In genomic region chrX:160603981-160604541, GRCm38 (mm10) we compare ENCODE assay signal across 11 mouse cellular contexts.
DNase-seq lines count a peak whose midpoint lies in the region; ATAC-seq and TF ChIP-seq lines count a peak whose summit lies in the region.
"Had no signal": no experiment of that assay in that cellular context is flagged by ENCODE, and none has a peak within 500 bp of the region (broad histone marks: within the 10 kb centered on the region; RNA-seq: fewer than 3 reads in every experiment).

No protein-coding gene starts in this region.

- 52% methylated on average over 6 of the region's 6 CpGs for WGBS in forebrain, embryonic 16.5 days
- WGBS in limb, embryonic 14.5 days = 38% methylated on average over 6 of the region's 6 CpGs
- WGBS in intestine, embryonic 15.5 days = 61% methylated on average over 6 of the region's 6 CpGs

- intact Hi-C loops in left cerebral cortex, adult 2 months (cut with DNase I) = loop anchor here (2.0 to 5.0 kb wide), 2 partner anchors 68 to 169 kb away; no protein-coding TSS in a partner anchor
- intact Hi-C loops in left cerebral cortex, postnatal 10 days (cut with DNase I) = no loop called here

- no peaks in the 10 kb centered on the region for H3K9me3 ChIP-seq in forebrain, embryonic 16.5 days (ENCODE audit: control insufficient read depth, low read length)
- H3K9me3 ChIP-seq in limb, embryonic 14.5 days (ENCODE audit: control insufficient read depth, low read length) = no peaks in the 10 kb centered on the region
- no peaks in the 10 kb centered on the region for H3K9me3 ChIP-seq in intestine, embryonic 15.5 days

- H3K9ac ChIP-seq in forebrain, embryonic 16.5 days (replicated peaks; ENCODE audit: low read depth, low read length) = no peak overlapping the region
- no peak overlapping the region for H3K9ac ChIP-seq in limb, embryonic 14.5 days (ENCODE audit: low read depth, low read length, severe bottlenecking)
- no peak overlapping the region for H3K9ac ChIP-seq in intestine, embryonic 15.5 days
- H3K9ac ChIP-seq: liver, embryonic 14.5 days had no signal

- peak in 1 of 2 experiments; percentile 45 for DNase-seq in left cerebral cortex, adult 2 months (ENCODE audit: extremely low spot score in 1 of 2, low spot score in 2 of 2)
- no peak for DNase-seq in left cerebral cortex, postnatal 10 days (ENCODE audit: extremely low spot score in 1 of 2, low spot score in 2 of 2)
- no peak for DNase-seq in Patski (ENCODE audit: low read depth, low spot score)
- peak; percentile 59 for DNase-seq in limb, embryonic 14.5 days (ENCODE audit: low spot score)
- DNase-seq in embryo, embryonic 10 days (ENCODE audit: low spot score) = no peak
- DNase-seq in gastrocnemius, adult 18-20 months (ENCODE audit: low spot score) = no peak
- DNase-seq: kidney, adult 18-20 months had no signal

- no peak overlapping the region for H3K4me2 ChIP-seq in forebrain, embryonic 16.5 days (ENCODE audit: low read length)
- no peak overlapping the region for H3K4me2 ChIP-seq in limb, embryonic 14.5 days (replicated peaks; ENCODE audit: low read depth, low read length, severe bottlenecking)
- H3K4me2 ChIP-seq in intestine, embryonic 15.5 days (replicated peaks) = no peak overlapping the region

- H3K4me1 ChIP-seq in forebrain, embryonic 16.5 days (replicated peaks; ENCODE audit: control insufficient read depth, insufficient read depth, low read length) = peaks cover 9% of the 10 kb centered on the region
- H3K4me1 ChIP-seq in limb, embryonic 14.5 days (ENCODE audit: control insufficient read depth, insufficient read depth, low read length) = peaks cover 6% of the 10 kb centered on the region
- H3K4me1 ChIP-seq in intestine, embryonic 15.5 days (replicated peaks) = no peaks in the 10 kb centered on the region

- no peak for TF ChIP-seq POLR2A in limb, embryonic 14.5 days (IDR thresholded peaks at IDR 0.05; ENCODE audit: borderline replicate concordance, extremely low read depth, insufficient read depth, insufficient read length)

- no peaks in the 10 kb centered on the region for H3K27me3 ChIP-seq in Patski
- H3K27me3 ChIP-seq in forebrain, embryonic 16.5 days (replicated peaks; ENCODE audit: control insufficient read depth, insufficient read depth, low read length) = 0 out of 2 replicates have a peak, but pooled peaks cover 2% of the 10 kb centered on the region
- H3K27me3 ChIP-seq in limb, embryonic 14.5 days (ENCODE audit: control insufficient read depth, insufficient read depth, low read length) = no peaks in the 10 kb centered on the region
- 0 out of 2 replicates have a peak, but pooled peaks cover 3% of the 10 kb centered on the region for H3K27me3 ChIP-seq in intestine, embryonic 15.5 days (replicated peaks)

- no peaks in the 10 kb centered on the region for H3K36me3 ChIP-seq in forebrain, embryonic 16.5 days (ENCODE audit: control insufficient read depth, insufficient read depth)
- H3K36me3 ChIP-seq in limb, embryonic 14.5 days (ENCODE audit: control insufficient read depth, insufficient read depth, low read length) = no peaks in the 10 kb centered on the region
- no peaks in the 10 kb centered on the region for H3K36me3 ChIP-seq in intestine, embryonic 15.5 days

- ATAC-seq in Patski = peak; percentile 81
- ATAC-seq in forebrain, embryonic 16.5 days = peak; percentile 41; the same call in 1 of the 2 replicates
- ATAC-seq in limb, embryonic 14.5 days (ENCODE audit: low FRiP score, low read depth) = peak; percentile 41; the same call in 1 of the 2 replicates
- no peak for ATAC-seq in intestine, embryonic 15.5 days

- H3K4me3 ChIP-seq in left cerebral cortex, adult 2 months = no peak overlapping the region
- no peak overlapping the region for H3K4me3 ChIP-seq in forebrain, embryonic 16.5 days (replicated peaks; ENCODE audit: low read length)
- H3K4me3 ChIP-seq in limb, embryonic 14.5 days (replicated peaks; ENCODE audit: low read length) = no peak overlapping the region
- no peak overlapping the region for H3K4me3 ChIP-seq in intestine, embryonic 15.5 days (replicated peaks)
- H3K4me3 ChIP-seq: erythroblast, embryonic 14.5 days had no signal

- CTCF ChIA-PET in Patski (lab: Charles Lee) = interaction anchor here (1.1 kb wide), 1 partner anchor 20 kb away, joined by 3 read pairs; no protein-coding TSS in a partner anchor

- no peak for TF ChIP-seq CTCF in left cerebral cortex, adult 2 months (IDR thresholded peaks at IDR 0.05)
- no peak for TF ChIP-seq CTCF in Patski (IDR thresholded peaks at IDR 0.05)

- peak overlapping the region; percentile 69 for H3K27ac ChIP-seq in left cerebral cortex, adult 2 months
- H3K27ac ChIP-seq in forebrain, embryonic 16.5 days (ENCODE audit: low read length) = no peak overlapping the region
- no peak overlapping the region for H3K27ac ChIP-seq in limb, embryonic 14.5 days (replicated peaks; ENCODE audit: low read depth, low read length)
- H3K27ac ChIP-seq in intestine, embryonic 15.5 days = no peak overlapping the region
- H3K27ac ChIP-seq: liver, embryonic 14.5 days had no signal

- in situ Hi-C loops in Patski (cut with MboI; ENCODE audit: low pct_unique_long_range_greater_than_20kb) = loop anchor here (5.0 kb wide), 1 partner anchor 97 kb away; no protein-coding TSS in a partner anchor

- POLR2A ChIA-PET in Patski (lab: Charles Lee) = no interaction called here
